Mouse (Mus musculus): ENCODE results near the gene Foxp1. TPM values are rescaled to one million over a fixed set of nuclear protein-coding genes. Genes with fewer than 3 reads are reported as not detected.
A peak's percentile ranks its signal among the peaks of the same experiment; 100 is the strongest.

Foxp1 gene
- total RNA-seq, 2 experiments from 2014 or later = 88.5 to 93.5 TPM

DNA sequence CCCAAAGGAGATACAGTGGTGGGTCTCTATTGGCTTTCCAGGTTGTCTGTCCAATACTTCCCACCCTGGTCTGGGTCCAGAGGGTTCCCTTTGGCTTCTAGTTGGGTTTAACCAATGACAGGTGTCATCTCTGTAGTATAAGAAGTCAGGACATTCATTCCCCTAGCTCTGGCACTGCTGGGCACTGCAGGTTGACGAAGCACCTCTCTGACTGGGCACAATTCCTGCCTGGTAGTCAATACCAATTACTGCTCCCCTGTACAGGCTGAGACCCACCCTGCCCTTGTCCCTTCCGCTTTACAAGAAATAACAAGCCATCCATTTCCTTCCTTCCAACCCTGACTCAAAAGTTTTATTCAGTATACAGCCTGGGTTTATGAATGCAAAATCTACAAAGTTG is 81.9 kb downstream of the Foxp1 start:
- H3K4me3 ChIP-seq = no peak overlapping the region
- peak overlapping the region; percentile 79 for H3K27ac ChIP-seq
- no peak for TF ChIP-seq CTCF (conservative IDR thresholded peaks at IDR 0.05)
- no peak for DNase-seq (ENCODE audit: low spot score in 2 of 2)

DNA sequence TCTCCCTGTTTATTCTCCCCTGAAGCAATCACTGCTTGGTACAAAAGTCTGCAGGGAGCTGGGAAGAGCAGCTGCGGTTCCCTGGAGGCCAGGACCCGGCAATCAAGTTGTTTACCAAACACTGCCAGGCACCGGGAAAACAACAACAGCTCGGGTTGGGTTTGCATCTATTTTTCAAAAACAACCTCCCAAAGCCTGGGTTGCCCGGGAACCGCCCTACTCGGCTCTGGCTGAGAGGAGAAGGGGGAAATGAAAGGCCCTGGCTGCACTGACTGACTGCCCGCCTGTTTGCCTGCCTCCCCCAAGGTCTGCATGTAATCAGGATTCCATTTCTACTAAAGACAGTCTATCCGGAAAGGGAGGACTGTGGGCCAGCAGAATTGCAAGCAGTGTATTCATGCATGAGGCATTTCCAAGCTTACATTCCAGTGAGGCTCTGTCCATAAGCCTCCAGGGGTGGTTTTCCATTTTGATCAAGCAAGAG is 82.6 kb downstream of the Foxp1 start:
- H3K27ac ChIP-seq = peak overlapping the region; percentile 79
- no peak for TF ChIP-seq CTCF (conservative IDR thresholded peaks at IDR 0.05)
- peak overlapping the region; percentile 7; the same call in 1 of the 2 replicates for H3K4me3 ChIP-seq
- DNase-seq (ENCODE audit: low spot score in 2 of 2) = peak in 1 of 2 experiments; percentile 40

DNA sequence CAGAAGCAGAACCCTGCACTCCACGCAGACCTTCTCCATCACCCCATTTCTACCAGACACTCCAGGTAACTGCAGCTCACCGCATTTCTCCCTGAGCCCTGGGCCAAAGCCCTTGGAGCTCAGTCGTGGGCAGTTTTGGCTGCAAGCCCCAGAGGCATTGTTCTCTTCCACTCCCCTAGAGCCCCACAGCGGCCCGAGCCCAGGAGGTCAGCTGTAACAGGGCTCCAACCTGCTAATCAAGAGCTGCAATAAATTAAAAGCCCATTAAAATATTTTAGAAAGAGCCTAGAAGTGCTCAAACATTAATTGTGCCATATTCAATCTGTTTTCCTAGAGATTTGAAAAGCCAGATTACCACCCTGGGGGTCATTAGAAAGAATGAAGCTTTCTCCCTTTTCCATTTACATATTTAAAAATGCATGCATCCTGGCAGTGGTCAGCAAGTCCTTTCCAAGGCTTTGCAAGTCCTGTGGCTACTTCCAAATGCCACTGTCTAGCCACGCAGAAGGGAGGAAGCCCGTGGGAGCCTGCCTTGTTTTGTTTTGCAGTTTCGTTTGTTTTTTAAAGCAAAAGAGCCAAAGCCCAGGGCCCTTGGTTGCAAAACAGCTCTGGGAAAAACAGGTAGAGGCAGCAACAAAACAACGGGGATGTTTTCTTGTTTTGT is 83.2 kb downstream of the Foxp1 start:
- Histone ChIP-seq H3K4me3 (peak overlapping the region; percentile 7; the same call in 1 of the 2 replicates), H3K27ac (peak overlapping the region; percentile 79)
- peak in 1 of 2 experiments; percentile 37 for DNase-seq (ENCODE audit: low spot score in 2 of 2)
- TF ChIP-seq CTCF (conservative IDR thresholded peaks at IDR 0.05) = no peak

DNA sequence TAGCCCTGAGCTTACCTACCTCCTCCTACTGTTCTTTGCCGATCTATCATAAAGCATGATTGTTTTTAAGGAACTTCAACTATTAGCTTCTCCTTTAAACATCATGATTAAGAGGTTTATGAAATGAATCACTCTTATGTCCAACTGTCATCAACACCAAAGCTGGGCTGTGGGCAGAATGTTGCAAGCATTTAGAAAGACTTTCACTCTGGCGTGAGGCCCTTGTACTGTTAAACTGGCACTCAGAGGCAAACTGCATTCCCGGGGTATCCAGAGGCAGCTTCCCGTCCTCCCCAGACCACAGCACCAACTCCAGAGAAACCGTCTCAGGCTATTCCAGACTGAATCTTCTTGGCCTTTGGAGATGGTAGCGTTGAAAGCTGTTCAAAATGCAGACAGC is 86.2 kb downstream of the Foxp1 start:
- DNase-seq (ENCODE audit: low spot score in 2 of 2) = no peak
- TF ChIP-seq CTCF (conservative IDR thresholded peaks at IDR 0.05) = no peak

DNA sequence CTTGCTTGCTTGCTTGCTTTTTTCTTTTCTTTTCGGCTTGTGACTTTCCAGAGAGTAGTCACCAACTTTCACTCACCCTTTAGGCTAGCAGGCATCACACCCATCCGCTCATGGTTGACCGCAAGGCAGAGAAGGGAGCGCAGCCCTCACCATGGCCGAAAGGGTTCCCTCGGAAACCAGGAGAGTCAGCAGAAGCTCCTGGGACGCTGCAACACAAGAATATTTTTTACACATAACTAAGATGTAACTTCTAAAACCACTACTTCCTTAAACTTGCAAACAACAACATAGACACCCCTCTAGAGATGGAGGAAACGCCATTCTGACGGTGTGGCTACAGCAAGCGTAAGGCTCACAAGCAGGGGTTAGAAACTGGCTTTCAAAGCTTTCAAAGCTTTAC is 87.4 kb downstream of the Foxp1 start:
- DNase-seq (ENCODE audit: low spot score in 2 of 2) = no peak
- no peak for TF ChIP-seq CTCF (conservative IDR thresholded peaks at IDR 0.05)
- Histone ChIP-seq H3K27ac (no peak overlapping the region), H3K4me3 (no peak overlapping the region)

More for the DNA sequence above, 86.2 kb downstream of the Foxp1 start:
- H3K4me3 ChIP-seq = no peak overlapping the region
- peak overlapping the region; percentile 25; the same call in 1 of the 2 replicates for H3K27ac ChIP-seq

DNA sequence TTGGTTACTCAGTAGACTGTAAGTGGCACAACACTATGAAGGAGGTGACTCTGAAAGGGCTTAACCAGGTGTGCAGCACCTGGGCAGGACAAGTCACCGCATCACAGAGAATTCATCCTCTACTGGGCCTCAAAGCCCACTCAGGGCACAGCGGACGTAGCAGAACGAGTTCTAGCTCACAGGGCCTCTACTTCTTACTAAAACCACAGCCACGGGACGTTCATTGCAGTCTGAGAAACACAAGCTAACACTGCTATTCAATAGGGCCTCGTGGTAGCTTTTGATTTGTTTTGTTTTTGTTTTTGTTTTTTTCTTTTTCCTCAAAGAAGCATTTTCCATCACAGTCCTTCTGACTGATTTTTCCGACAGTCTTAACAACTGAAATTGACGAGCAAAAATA is 89.5 kb downstream of the Foxp1 start:
- no peak overlapping the region; the same call in 1 of the 2 replicates for H3K27ac ChIP-seq
- TF ChIP-seq CTCF (conservative IDR thresholded peaks at IDR 0.05) = no peak
- DNase-seq (ENCODE audit: low spot score in 2 of 2) = no peak
- H3K4me3 ChIP-seq = no peak overlapping the region

DNA sequence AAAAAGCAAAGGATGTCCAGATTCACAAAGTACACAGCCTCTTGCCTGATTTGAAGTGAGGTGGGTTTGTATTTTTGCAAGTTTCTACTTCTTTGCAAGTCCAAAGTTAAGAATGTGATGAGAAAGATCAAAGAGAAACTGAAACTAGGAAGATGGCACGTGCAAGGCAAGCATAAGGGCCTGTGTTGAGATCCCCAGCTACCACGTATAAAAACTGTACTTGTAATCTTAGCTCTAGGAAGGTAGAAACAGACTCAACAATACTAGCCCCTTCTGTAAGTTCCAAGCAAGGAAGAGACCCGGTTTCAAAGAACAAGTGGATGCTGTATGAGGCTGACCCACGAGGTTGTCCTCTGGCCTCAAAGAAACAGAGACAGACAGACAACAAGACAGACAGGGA is 90.6 kb downstream of the Foxp1 start:
- Histone ChIP-seq H3K27ac (no peak overlapping the region), H3K4me3 (no peak overlapping the region)
- no peak for DNase-seq (ENCODE audit: low spot score in 2 of 2)
- no peak for TF ChIP-seq CTCF (conservative IDR thresholded peaks at IDR 0.05)

DNA sequence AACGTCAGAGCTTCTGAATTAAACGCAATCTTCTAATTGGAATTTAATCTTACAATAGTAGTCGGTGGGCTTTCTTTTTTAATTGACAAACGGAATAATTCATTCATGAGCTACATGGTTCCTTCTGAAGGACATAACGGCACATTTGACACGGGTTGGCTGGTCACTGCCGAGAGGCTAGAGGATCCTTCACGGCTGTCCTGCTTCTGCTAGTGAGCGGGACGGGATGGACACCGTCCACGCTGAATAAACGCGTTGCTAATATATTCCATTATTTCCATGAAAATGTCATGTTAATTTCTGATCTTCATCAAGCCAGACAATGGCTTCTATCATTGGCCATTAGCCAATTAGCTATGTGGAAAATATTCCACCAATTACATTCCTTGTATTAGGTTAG is 92.0 kb downstream of the Foxp1 start:
- DNase-seq (ENCODE audit: low spot score in 2 of 2) = no peak
- Histone ChIP-seq H3K27ac (no peak overlapping the region), H3K4me3 (no peak overlapping the region)
- TF ChIP-seq CTCF (conservative IDR thresholded peaks at IDR 0.05) = no peak

DNA sequence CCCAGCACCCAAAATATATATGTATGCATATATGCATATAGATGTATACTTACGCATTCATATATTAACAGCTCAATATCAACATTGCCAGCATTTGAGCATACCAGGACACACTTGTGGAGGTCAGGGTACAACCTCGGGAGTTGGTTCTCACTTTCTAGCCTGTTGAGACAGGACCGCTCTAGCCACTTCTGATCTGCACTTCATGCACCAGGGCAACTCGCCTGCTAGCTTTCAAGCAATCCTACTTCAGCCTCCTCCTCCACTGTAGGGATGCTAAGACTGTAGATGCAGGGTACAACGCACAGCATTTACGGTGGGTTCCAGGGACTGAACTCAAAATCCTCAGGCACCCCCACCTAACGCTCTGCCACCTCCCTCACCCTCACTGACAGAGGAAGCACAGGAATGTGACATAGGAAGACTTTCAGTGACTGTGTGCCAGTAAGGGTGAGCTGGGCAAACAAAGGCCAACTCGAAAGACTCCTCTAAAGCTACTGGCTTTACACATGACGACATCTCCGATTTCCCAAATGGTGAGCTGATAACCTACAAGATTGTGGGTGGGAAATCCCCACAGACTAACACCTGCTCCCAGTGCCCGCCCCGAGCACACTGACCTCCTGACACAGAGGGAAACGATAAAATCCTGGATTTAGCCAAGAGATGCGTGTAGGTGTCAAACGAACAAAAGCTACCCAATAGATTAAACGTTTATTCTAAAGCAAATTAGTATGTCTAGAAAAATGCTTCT is 93.0 kb downstream of the Foxp1 start:
- no peak overlapping the region for H3K4me3 ChIP-seq
- DNase-seq (ENCODE audit: low spot score in 2 of 2) = no peak
- TF ChIP-seq CTCF (conservative IDR thresholded peaks at IDR 0.05) = no peak
- no peak overlapping the region for H3K27ac ChIP-seq

DNA sequence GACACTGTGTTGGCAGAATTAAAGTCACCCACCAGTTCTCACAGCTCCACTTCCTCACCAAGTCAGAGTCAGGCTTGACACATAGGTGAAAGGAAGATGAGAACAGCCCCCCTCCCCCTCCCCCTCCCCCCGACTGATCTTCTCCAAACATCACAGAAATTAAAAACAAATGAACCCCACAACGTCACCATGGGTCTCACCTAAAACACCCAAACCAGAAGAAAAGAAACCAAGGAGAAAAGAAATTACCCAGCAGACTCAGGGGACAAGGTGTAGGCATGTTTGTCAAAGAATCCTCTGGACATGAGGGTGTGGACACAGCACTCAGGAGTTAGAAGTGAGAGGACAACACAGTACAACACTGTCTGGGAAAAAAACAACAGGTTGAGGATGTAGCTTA is 93.6 kb downstream of the Foxp1 start:
- TF ChIP-seq CTCF (conservative IDR thresholded peaks at IDR 0.05) = no peak
- H3K4me3 ChIP-seq = no peak overlapping the region
- no peak overlapping the region for H3K27ac ChIP-seq
- DNase-seq (ENCODE audit: low spot score in 2 of 2) = no peak

DNA sequence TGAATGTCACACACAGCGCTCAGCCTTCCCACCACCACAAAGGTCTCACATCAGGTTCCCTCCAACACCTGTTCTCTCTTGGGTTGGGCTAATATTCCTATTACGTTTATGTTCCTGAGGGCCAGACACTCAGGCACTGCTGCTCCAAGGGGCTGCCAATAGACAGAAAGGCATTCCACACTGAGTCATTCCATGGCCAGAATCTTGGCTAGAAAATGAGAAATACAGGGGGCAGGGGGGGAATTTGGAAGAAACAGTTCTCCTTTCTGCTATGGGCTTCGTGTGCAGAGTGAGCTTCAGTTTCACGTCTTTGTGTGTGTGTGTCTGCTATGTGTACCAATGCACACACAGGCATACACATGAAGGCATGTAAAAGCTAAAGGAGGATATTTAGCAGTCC is 95.2 kb downstream of the Foxp1 start:
- Histone ChIP-seq H3K27ac (no peak overlapping the region), H3K4me3 (no peak overlapping the region)
- no peak for TF ChIP-seq CTCF (conservative IDR thresholded peaks at IDR 0.05)
- DNase-seq (ENCODE audit: low spot score in 2 of 2) = no peak

DNA sequence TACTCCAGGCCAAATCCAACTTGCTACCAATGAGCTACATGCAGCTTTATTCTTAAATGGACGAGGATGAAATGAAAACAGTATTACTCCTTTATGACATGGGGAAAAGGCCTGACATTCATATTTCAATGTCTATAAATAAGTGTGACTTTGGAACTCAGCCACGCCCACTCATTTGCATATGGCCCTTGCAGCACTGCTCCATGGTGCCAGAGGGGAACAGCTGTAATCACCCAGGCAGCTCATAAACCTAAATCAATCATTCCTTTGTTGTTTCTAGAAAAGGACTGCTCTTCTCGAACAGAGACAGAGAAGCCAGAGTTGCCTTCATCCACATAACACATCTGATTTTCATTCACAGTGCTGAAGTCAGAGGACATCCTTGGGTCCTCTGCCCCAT is 97.5 kb downstream of the Foxp1 start:
- Histone ChIP-seq H3K4me3 (no peak overlapping the region), H3K27ac (no peak overlapping the region)
- no peak for DNase-seq (ENCODE audit: low spot score in 2 of 2)
- no peak for TF ChIP-seq CTCF (conservative IDR thresholded peaks at IDR 0.05)

DNA sequence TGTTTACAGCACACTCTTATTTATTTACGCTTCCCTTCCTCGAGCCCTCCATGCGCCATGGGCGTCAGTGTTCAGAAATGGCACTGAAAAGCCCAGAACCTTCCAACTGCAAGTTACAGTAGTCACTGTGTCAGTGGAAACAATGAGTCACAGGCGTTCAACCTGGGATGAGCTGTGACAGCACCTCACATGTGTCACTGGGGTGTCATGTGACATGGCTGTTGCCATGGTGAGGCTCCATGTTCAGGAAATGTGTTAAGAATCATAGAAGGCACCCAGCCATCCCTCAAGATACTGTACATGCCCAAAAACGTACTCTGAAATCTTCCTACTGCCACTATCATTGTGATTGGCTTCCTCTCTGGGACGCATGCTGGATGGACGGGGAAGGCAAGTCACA is 101.9 kb downstream of the Foxp1 start:
- Histone ChIP-seq H3K4me3 (no peak overlapping the region), H3K27ac (no peak overlapping the region)
- DNase-seq (ENCODE audit: low spot score in 2 of 2) = no peak
- TF ChIP-seq CTCF (conservative IDR thresholded peaks at IDR 0.05) = no peak

DNA sequence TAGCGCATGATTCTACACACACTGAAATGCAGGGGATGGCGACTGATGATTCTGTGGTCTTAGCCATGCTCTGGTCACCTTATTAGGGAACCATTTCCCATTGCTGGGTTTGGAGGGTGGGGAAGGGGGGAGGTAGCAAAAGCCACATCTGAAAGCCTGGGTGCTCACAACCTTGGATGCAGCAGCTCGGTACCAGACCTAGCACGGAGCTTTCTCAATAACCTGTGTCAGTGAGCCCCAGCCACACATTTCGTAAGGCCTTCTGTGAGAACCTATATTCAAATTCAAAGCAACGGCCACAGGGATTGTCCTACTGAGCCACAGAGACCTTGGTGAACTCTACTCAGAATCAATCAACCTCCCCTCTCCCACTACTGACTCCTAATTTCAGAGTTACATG is 109.9 kb downstream of the Foxp1 start:
- H3K4me3 ChIP-seq = no peak overlapping the region
- no peak for TF ChIP-seq CTCF (conservative IDR thresholded peaks at IDR 0.05)
- H3K27ac ChIP-seq = no peak overlapping the region

More for the DNA sequence above, 109.9 kb downstream of the Foxp1 start:
- DNase-seq (ENCODE audit: low spot score in 2 of 2) = no peak

Data from layer of hippocampus, adult 2 months (tissue).